Mouse (Mus musculus) erythroblast, adult 5-6 weeks (primary cell): ENCODE data around the gene Ngfr. TPM values are rescaled to one million over a fixed set of nuclear protein-coding genes. Genes with fewer than 3 reads are reported as not detected.

Experiments
- ATAC-seq: replicated peaks from 2 replicates; pipeline ENCODE4 v1.8.0; 2016; ENCODE audit warnings: moderate number of reproducible peaks, mild to moderate bottlenecking, moderate TSS enrichment, inconsistent platforms; ENCODE audit not compliant: poor library complexity, low FRiP score, severe bottlenecking
- total RNA-seq, 2 experiments: library from RNA; stranded (forward) in 1 of 2; stranded (reverse) in 1 of 2; fragments of 150-400 nt in 1 of 2; fragments of 200-764, 138-1000 nt in 1 of 2; gene quantifications; 2 replicates each; pipeline versions ENCODE4 v1.2.3 to v1.2.4; 2015 to 2017; ENCODE audit warnings: low replicate concordance in 2 of 2

The Ngfr gene
- total RNA-seq, 2 experiments from 2014 or later = not detected

DNA sequence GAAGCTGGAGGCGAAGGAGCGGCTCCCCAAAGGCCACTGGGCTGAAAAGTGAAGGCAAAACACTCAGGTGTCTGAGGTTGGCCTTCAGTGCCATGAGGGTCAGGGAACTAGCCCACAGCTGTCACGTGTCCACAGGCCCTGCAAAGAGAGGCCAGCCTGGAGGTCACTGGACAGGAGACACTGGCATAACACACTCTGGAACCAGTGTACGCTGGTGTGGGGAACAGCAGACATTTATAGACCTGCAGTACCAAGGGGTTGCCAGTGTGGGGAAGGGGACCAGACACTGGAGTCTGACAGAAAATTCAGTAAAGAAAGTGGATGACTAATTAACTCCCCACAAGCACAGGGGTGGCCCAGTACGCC lies 8.6 kb upstream of the Ngfr start:
- ATAC-seq = no peak

DNA sequence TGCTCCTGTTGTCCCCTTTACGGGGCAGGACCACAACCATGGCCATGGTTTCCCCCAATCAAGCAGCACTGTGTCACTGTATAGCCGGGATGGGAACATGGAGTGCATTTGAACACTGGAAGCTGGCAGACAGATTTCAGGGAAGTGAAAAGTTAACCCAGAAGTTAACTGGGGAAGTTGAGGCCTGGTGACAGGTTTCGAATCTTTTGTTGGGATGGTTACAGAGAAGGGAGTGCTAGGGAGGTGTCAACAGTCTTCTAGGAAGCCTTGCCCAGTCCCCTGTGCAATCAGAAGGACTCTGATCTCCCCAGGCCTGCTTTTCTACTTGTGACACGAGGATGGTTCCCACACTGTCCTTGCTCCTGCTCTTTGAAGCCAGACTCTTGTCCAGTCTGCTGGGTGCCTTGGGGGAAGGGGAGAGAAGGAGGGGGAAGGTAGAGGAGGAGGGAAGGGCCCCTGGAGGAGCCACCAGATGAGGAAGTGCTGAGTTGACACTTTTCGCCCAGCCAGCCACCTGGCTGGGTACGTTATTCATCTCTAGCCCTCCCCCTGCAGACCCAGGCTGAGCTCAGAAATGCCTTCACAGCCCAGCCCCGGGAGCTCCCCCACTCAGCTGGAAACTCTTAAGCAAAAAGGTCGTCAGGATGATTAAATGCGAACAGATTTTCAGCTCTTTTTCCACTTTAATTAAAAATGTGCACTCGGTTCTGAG lies 8.1 kb upstream of the Ngfr start:
- no peak for ATAC-seq

- ATAC-seq = no peak
Observed at GRCm38 (mm10) chr11:95594686-95595212, 7.2 kb upstream of the Ngfr start.

DNA sequence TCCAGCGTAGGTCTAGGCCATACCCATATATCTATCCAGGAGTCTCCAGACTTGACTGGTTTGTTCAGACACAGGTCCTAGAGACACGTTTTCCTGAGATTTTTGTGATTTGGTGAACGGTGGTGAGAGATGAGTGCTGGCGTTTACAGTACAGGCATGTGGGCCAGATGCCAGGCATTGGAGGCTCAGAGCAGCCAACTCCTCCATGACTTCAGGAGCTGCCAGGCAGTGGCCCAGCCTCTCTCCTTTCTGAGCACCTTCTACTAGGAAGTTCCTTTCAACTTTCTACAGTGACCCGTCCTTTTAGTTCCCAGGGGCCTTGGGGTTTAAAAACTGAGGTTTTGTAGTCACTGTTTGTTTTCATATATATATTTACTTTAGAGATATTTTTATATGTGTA lies 6.0 kb upstream of the Ngfr start:
- ATAC-seq = no peak

DNA sequence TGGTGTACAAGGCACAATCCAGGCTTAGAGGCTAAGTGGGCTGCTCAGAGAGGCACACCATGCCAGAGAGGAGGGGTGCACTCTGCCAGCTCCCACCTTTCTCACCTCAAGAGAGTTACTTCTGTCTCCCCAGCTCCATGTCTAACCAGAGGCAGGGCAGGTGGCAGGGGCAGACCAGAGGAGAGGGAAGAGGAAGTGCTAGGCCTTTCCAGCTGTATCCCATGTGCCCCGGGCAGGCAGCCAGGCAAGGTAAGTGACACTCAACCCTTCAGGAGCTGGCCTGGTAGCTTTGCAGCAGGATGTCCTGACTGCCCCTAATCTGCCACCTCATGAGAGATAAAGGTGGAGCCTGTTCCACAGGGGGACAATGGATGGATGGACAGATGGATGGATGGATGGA lies 5.2 kb upstream of the Ngfr start:
- no peak for ATAC-seq

DNA sequence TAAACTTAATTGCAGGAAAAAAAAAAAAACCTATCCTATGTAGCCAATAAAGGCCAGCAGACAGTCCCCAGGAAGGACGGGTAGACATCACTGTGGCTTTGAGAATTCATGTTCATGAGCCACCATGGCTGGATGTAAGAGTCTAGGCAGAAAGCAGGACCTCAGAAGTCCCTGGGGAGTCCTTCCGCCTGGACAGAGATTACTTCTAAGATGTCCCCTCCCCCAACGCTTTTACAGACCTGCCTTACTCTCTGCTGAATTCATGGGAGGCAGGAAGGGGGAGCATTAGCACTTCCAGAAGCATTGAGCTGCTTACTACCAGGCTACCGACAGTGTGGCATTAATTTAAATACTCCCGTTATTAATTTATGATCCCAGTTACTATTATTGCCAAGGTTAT lies 1.7 kb upstream of the Ngfr start:
- ATAC-seq = no peak

DNA sequence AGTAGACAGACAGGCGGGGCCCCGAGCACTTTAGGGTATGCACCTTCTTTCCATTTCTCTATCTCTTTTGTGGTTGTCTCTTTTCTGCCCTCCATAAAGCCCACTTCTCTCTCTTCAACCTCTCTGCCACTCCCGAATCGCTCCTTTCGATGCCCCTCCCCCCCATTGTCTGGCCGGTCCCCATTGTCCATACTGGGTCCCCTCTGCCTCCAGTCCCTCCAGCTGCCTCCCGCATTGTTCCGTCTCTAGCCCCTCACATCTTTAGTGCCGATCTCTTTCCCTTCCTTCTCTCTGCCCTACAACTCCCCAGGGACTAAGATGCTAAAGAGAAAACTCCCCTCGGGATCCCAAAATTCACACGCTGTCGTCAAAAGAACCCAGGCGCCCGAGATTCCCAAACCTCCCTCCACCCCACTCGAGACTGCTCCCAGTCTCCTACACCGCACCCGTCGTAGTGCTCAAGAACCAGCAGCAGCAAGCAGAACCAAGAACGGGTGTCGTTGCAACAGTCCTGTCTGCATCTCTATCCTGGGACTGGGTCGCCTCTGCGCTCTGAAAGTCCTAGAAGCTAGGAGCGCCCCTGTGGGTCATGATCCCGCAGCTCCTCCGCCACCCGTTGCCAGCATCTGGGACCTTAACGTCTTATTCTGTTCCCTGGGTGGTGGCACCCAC lies 648 bp downstream of the Ngfr start:
- ATAC-seq = no peak

GRCm38 (mm10) chr11:95586184-95586583 lies 1.4 kb downstream of the Ngfr start:
- peak; percentile 53; the same call in 1 of the 2 replicates for ATAC-seq

GRCm38 (mm10) chr11:95585684-95586083 lies 1.9 kb downstream of the Ngfr start:
- no peak for ATAC-seq

DNA sequence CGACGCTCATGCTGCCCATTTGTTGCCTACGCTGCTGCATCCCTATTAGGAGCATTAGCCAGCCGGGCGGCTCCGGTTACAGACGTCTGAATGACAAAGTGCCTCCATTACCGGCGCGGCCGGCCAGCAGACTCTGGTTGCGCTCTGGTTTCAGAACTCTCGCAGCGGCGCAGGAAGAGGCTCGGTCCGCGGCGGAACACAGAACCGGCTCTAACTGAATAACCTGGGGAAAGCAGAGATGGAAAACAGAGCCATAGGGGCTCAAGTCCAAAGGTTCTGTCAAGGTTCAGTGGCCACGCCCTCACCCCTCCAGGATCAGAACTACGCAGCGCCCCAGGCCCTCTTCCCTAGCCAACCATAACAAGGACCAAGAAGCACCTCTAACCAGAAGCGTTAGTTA lies 2.3 kb downstream of the Ngfr start:
- no peak for ATAC-seq

GRCm38 (mm10) chr11:95584651-95585050 lies 2.9 kb downstream of the Ngfr start:
- ATAC-seq = no peak

- ATAC-seq = no peak
Observed at GRCm38 (mm10) chr11:95583396-95583795, 4.1 kb downstream of the Ngfr start.

DNA sequence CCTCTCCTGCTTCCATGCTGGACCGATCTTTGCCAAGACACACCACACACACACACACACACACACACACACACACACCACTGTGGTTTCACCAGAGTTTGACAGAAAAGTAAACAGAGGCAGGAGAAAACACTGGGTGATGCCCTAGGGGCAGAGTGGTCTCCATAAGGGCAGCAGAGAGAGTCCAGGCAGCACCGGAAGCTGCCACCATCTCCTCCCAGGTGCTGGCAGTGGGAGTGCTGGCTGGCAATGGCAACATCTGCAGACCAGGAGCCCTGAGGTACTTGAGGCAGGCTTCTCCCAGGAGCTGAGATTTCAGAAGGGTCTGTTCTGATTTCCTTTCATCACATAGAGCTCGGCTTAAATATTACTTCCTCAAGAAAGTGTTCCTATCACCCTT lies 5.3 kb downstream of the Ngfr start:
- ATAC-seq = no peak

- no peak for ATAC-seq
Observed at GRCm38 (mm10) chr11:95579455-95579854, 8.1 kb downstream of the Ngfr start.

DNA sequence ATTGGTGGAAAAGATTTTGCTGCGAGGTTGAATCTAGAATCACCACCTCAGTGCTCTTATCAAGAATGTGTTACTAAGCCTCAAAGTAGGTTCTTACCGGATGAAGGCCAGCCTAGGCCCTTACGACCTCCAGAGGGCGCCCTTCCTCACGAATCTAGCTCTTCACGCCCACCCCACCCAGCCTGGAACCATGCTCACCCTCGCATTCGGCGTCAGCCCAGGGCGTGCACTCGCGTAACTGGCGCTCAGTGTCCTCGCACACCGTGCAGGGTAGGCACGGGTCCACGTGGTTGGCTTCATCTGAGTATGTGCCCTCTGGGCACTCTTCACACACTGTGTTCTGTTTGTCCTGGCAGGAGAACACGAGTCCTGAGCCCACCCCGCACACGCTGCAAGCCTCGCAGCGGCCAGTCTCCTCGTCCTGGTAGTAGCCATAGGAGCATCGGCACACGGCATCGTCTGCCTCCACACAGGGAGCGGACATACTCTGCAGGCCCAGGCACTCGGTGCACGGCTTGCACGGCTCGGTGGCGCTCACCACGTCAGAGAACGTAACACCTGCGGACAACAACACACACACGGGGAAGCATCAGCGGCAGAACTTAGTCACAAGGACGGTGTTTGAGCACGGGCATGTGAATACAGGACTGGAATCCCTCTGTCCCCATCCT lies 9.6 kb downstream of the Ngfr start:
- peak; percentile 47; the same call in 1 of the 2 replicates for ATAC-seq

DNA sequence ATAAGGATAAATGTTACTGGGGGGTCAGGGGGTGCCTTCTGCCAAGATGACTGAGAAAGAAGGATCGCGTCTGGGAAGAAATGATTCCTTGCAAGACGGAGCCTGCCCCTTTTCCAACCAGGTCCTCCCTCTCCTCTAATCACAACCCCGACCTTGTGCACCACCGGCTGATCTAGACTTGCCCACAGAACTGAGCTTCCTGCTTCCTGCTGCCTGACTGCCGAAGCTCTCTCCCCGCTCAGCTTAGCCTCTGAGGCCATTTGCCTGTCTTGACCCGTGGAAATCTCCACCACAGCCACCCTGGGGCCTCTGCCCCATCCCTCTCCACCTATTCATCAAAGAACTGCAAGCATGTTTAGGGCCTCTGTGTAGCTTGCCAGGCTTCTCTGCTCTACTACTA lies 11.2 kb downstream of the Ngfr start:
- ATAC-seq = no peak

- ATAC-seq = no peak
Observed at GRCm38 (mm10) chr11:95575791-95576190, 11.7 kb downstream of the Ngfr start.

- ATAC-seq = no peak
Observed at GRCm38 (mm10) chr11:95574786-95575334, 12.7 kb downstream of the Ngfr start.

GRCm38 (mm10) chr11:95572227-95572626 lies 15.3 kb downstream of the Ngfr start:
- no peak for ATAC-seq

GRCm38 (mm10) chr11:95571755-95572154 lies 15.8 kb downstream of the Ngfr start:
- no peak for ATAC-seq
